Mouse (Mus musculus) ES-Bruce4 (cell line): ENCODE measurements around the gene Slc1a7. TPM values are rescaled to one million over a fixed set of nuclear protein-coding genes. Genes with fewer than 3 reads are reported as not detected.

Source experiments
- H3K27ac ChIP-seq: 2 replicates; pipeline ENCODE4 v1.5.1; 2012; ENCODE audit warnings: low read length, inconsistent platforms; ENCODE audit not compliant: insufficient read depth
- H3K27me3 ChIP-seq: 2 replicates; pipeline ENCODE4 v1.6.1; 2012; ENCODE audit warnings: mild to moderate bottlenecking, low read length, inconsistent platforms; ENCODE audit not compliant: control insufficient read depth, poor library complexity, insufficient read depth, severe bottlenecking
- H3K36me3 ChIP-seq: 2 replicates; pipeline ENCODE4 v1.6.1; 2012; ENCODE audit warnings: inconsistent platforms, mild to moderate bottlenecking, low read length, moderate library complexity; ENCODE audit not compliant: control insufficient read depth, poor library complexity, insufficient read depth, severe bottlenecking
- H3K4me1 ChIP-seq: one replicate; pipeline ENCODE4 v1.8.1; 2011; ENCODE audit warnings: low read length; ENCODE audit not compliant: control insufficient read depth, insufficient read depth
- H3K4me3 ChIP-seq: 2 replicates; pipeline ENCODE4 v1.5.1; 2011; ENCODE audit warnings: low read depth, mild to moderate bottlenecking, low read length
- H3K9ac ChIP-seq: 2 replicates; pipeline ENCODE4 v1.6.1; 2012; ENCODE audit warnings: low read depth, mild to moderate bottlenecking, inconsistent platforms; ENCODE audit not compliant: poor library complexity, severe bottlenecking
- H3K9me3 ChIP-seq: replicated peaks from 2 replicates; pipeline ENCODE4 v1.6.1; 2012; ENCODE audit warnings: mild to moderate bottlenecking, low read length, inconsistent platforms; ENCODE audit not compliant: control insufficient read depth, poor library complexity, insufficient read depth, severe bottlenecking
- CTCF ChIP-seq: IDR thresholded peaks from one replicate; pipeline ENCODE4 v1.8.1; 2011; ENCODE audit warnings: low read depth, low read length
- EP300 ChIP-seq: IDR thresholded peaks from 2 replicates; pipeline ENCODE4 v1.6.1; 2011; ENCODE audit warnings: low read depth, low read length; ENCODE audit not compliant: insufficient read depth
- POLR2A ChIP-seq: IDR thresholded peaks from one replicate; pipeline ENCODE4 v1.8.1; 2011; ENCODE audit warnings: low read length; ENCODE audit not compliant: insufficient read depth
- polyA plus RNA-seq: library from polyadenylated mRNA; stranded (reverse); fragments of >200 nt; gene quantifications from 2 replicates; pipeline ENCODE4 v1.2.4, GENCODE M21; 2011; ENCODE audit warnings: low read depth; ENCODE audit not compliant: missing spikeins, insufficient read depth, insufficient read length

The Slc1a7 gene
- polyA plus RNA-seq, 1 experiment, result 0.19 TPM

GRCm38 (mm10) chr4:108007532-108008103, 39.5 kb downstream of the Slc1a7 start:
- Histone ChIP-seq H3K36me3 (no peaks in the 10 kb centered on the region), H3K9me3 (no peaks in the 10 kb centered on the region), H3K27ac (no peak overlapping the region), H3K9ac (no peak overlapping the region), H3K4me3 (no peak overlapping the region), H3K27me3 (no peaks in the 10 kb centered on the region), H3K4me1 (no peaks in the 10 kb centered on the region)
- TF ChIP-seq EP300, result no peak
- no peak for TF ChIP-seq POLR2A
- TF ChIP-seq CTCF, result no peak

GRCm38 (mm10) chr4:108008541-108008940, 40.4 kb downstream of the Slc1a7 start:
- no peak for TF ChIP-seq EP300
- TF ChIP-seq CTCF, result no peak
- TF ChIP-seq POLR2A, result no peak
- Histone ChIP-seq H3K9me3 (no peaks in the 10 kb centered on the region), H3K4me1 (no peaks in the 10 kb centered on the region), H3K36me3 (no peaks in the 10 kb centered on the region), H3K9ac (no peak overlapping the region), H3K27ac (no peak overlapping the region), H3K27me3 (no peaks in the 10 kb centered on the region), H3K4me3 (no peak overlapping the region)

- Histone ChIP-seq H3K36me3 (no peaks in the 10 kb centered on the region), H3K9ac (no peak overlapping the region), H3K4me1 (peaks cover 2% of the 10 kb centered on the region), H3K27ac (no peak overlapping the region), H3K27me3 (no peaks in the 10 kb centered on the region), H3K9me3 (no peaks in the 10 kb centered on the region), H3K4me3 (no peak overlapping the region)
- no peak for TF ChIP-seq EP300
- no peak for TF ChIP-seq POLR2A
- TF ChIP-seq CTCF, result no peak
Observed at GRCm38 (mm10) chr4:108014466-108014865, 46.3 kb downstream of the Slc1a7 start.

GRCm38 (mm10) chr4:108015067-108015765, 47.1 kb downstream of the Slc1a7 start:
- TF ChIP-seq EP300 (no peak), CTCF (peak; percentile 73)
- Histone ChIP-seq H3K4me3 (no peak overlapping the region), H3K27me3 (no peaks in the 10 kb centered on the region), H3K27ac (no peak overlapping the region), H3K36me3 (no peaks in the 10 kb centered on the region), H3K4me1 (peaks cover 2% of the 10 kb centered on the region), H3K9ac (no peak overlapping the region), H3K9me3 (no peaks in the 10 kb centered on the region)

GRCm38 (mm10) chr4:108016321-108016720, 48.2 kb downstream of the Slc1a7 start:
- no peak overlapping the region for H3K9ac ChIP-seq
- no peaks in the 10 kb centered on the region for H3K36me3 ChIP-seq
- H3K4me1 ChIP-seq, result peaks cover 2% of the 10 kb centered on the region
- TF ChIP-seq CTCF, result no peak
- no peak for TF ChIP-seq POLR2A
- TF ChIP-seq EP300, result no peak
- H3K27ac ChIP-seq, result no peak overlapping the region
- H3K27me3 ChIP-seq, result no peaks in the 10 kb centered on the region
- no peak overlapping the region for H3K4me3 ChIP-seq
- no peaks in the 10 kb centered on the region for H3K9me3 ChIP-seq

- Histone ChIP-seq H3K9me3 (no peaks in the 10 kb centered on the region), H3K9ac (no peak overlapping the region), H3K36me3 (no peaks in the 10 kb centered on the region), H3K27me3 (no peaks in the 10 kb centered on the region), H3K4me1 (peaks cover 5% of the 10 kb centered on the region), H3K27ac (no peak overlapping the region), H3K4me3 (no peak overlapping the region)
- TF ChIP-seq POLR2A (no peak), EP300 (no peak), CTCF (no peak)
Observed at GRCm38 (mm10) chr4:108017839-108018238, 49.7 kb downstream of the Slc1a7 start.
